Mouse (Mus musculus) spleen, adult 2 months (tissue): Measurements from ENCODE around the gene Psmd4. TPM values are rescaled to one million over a fixed set of nuclear protein-coding genes. Genes with fewer than 3 reads are reported as not detected.

Source experiments
- DNase-seq, 2 experiments: peaks; one replicate each; pipeline versions ENCODE4 v3.0.0 to v3.0.0-alpha.2; 2012 to 2021; ENCODE audit warnings: low spot score in 2 of 2, low read depth in 1 of 2
- H3K27ac ChIP-seq: fragments of 200-500 bp; 2 replicates; pipeline ENCODE4 v1.5.1; 2012; ENCODE audit warnings: low read length, inconsistent platforms; ENCODE audit not compliant: insufficient read depth
- H3K27me3 ChIP-seq: fragments of 200-500 bp; 2 replicates; pipeline ENCODE4 v1.6.1; 2012; ENCODE audit warnings: mild to moderate bottlenecking, moderate library complexity, low read length, inconsistent platforms; ENCODE audit not compliant: control insufficient read depth, insufficient read depth
- H3K36me3 ChIP-seq: fragments of 200-500 bp; 2 replicates; pipeline ENCODE4 v1.6.1; 2012; ENCODE audit warnings: mild to moderate bottlenecking, low read length, inconsistent platforms; ENCODE audit not compliant: control insufficient read depth, insufficient read depth
- H3K4me1 ChIP-seq: fragments of 200-500 bp; 2 replicates; pipeline ENCODE4 v1.6.1; 2011; ENCODE audit warnings: inconsistent platforms; ENCODE audit not compliant: control insufficient read depth, insufficient read depth, insufficient read length
- H3K4me3 ChIP-seq: fragments of 200-500 bp; 2 replicates; pipeline ENCODE4 v1.5.1; 2011; ENCODE audit warnings: mild to moderate bottlenecking, inconsistent platforms; ENCODE audit not compliant: insufficient read depth, insufficient read length; ENCODE audit errors: extremely low read depth
- CTCF ChIP-seq: fragments of 200-500 bp; IDR thresholded peaks from 2 replicates; pipeline ENCODE4 v1.5.1; 2011; ENCODE audit warnings: mild to moderate bottlenecking, inconsistent platforms; ENCODE audit not compliant: insufficient read depth, insufficient read length, insufficient replicate concordance; ENCODE audit errors: extremely low read depth
- POLR2A ChIP-seq: fragments of 200-500 bp; IDR thresholded peaks from 2 replicates; pipeline ENCODE4 v1.6.1; 2011; ENCODE audit warnings: low read depth, low read length, inconsistent platforms
- WGBS: fragments of 180-500 bp; shearing (Covaris S2); methylation state at CpG from one replicate; pipeline ENCODE4 v1.1.7; 2018; 5-methylcytosine and 5-hydroxymethylcytosine counted together
- polyA plus RNA-seq: library from polyadenylated mRNA; depleted of rRNA; stranded (reverse); fragments of >200 nt; gene quantifications from 2 replicates; pipeline ENCODE4 v1.2.3, GENCODE M21; 2012; rRNA removed

The Psmd4 gene
- polyA plus RNA-seq, 1 experiment: 90.5 TPM

DNA sequence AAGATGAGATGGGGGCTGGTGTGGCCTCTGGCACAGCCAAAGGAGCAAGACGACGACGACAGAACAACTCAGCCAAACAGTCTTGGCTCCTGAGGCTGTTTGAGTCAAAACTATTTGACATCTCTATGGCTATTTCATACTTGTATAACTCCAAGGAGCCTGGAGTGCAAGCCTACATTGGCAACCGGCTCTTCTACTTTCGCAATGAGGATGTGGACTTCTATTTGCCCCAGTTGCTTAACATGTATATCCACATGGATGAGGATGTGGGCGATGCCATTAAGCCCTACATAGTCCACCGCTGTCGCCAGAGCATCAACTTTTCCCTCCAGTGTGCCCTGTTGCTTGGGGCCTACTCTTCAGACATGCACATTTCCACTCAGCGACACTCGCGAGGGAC lies 58.1 kb downstream of the Psmd4 start:
- 92% methylated on average over 11 of the region's 11 CpGs for WGBS
- H3K27me3 ChIP-seq: no peaks in the 10 kb centered on the region
- TF ChIP-seq POLR2A (no peak), CTCF (no peak)
- peaks cover 17% of the 10 kb centered on the region for H3K36me3 ChIP-seq
- H3K4me3 ChIP-seq: no peak overlapping the region
- H3K4me1 ChIP-seq: no peaks in the 10 kb centered on the region; the same call in 1 of the 2 replicates
- no peak for DNase-seq
- no peak overlapping the region for H3K27ac ChIP-seq

Other genes with a start within 250 kb of the Psmd4 start
- gene Pogz, start 205.0 kb downstream of the Psmd4 start, polyA plus RNA-seq: 24.8 and 26.2 TPM in 2 replicates
- gene Psmb4, start 155.7 kb downstream of the Psmd4 start, polyA plus RNA-seq: 117 and 140 TPM in 2 replicates
- 34.9 and 35.4 TPM in 2 replicates for gene Selenbp1, start 109.6 kb downstream of the Psmd4 start, polyA plus RNA-seq
- gene Rfx5, start 88.5 kb downstream of the Psmd4 start, polyA plus RNA-seq: 23.9 and 26.4 TPM in 2 replicates
- 30.2 and 31.7 TPM in 2 replicates for gene Pi4kb, start 67.9 kb downstream of the Psmd4 start, polyA plus RNA-seq
- gene Zfp687, start 27.2 kb downstream of the Psmd4 start, polyA plus RNA-seq: 18.5 and 21.0 TPM in 2 replicates
- 14.1 and 14.4 TPM in 2 replicates for gene Pip5k1a, start 64.3 kb upstream of the Psmd4 start, polyA plus RNA-seq
- gene Vps72, start 68.4 kb upstream of the Psmd4 start, polyA plus RNA-seq: 36.3 and 44.6 TPM in 2 replicates
- 0.69 and 0.91 TPM in 2 replicates for gene Tmod4, start 81.9 kb upstream of the Psmd4 start, polyA plus RNA-seq
- gene Scnm1, start 91.4 kb upstream of the Psmd4 start, polyA plus RNA-seq: 25.2 and 29.4 TPM in 2 replicates
- gene Lysmd1, start 91.5 kb upstream of the Psmd4 start, polyA plus RNA-seq: 4.7 and 5.3 TPM in 2 replicates
- gene Tnfaip8l2, start 99.7 kb upstream of the Psmd4 start, polyA plus RNA-seq: 89.1 and 132 TPM in 2 replicates
- gene Sema6c, start 117.8 kb upstream of the Psmd4 start, polyA plus RNA-seq: 2.2 TPM in 2 replicates
- gene Gabpb2, start 175.3 kb upstream of the Psmd4 start, polyA plus RNA-seq: 17.0 and 17.1 TPM in 2 replicates
- 91.5 and 94.1 TPM in 2 replicates for gene Cdc42se1, start 186.1 kb upstream of the Psmd4 start, polyA plus RNA-seq
- 15.5 and 16.2 TPM in 2 replicates for gene Mllt11, start 189.6 kb upstream of the Psmd4 start, polyA plus RNA-seq
- gene Gm128, start 199.0 kb upstream of the Psmd4 start, polyA plus RNA-seq: 0.18 and 0.52 TPM in 2 replicates
- gene Bnipl, start 208.6 kb upstream of the Psmd4 start, polyA plus RNA-seq: 0.07 TPM in 1 of 2 replicates, not detected in the other
- gene Mindy1, start 238.7 kb upstream of the Psmd4 start, polyA plus RNA-seq: 44.8 and 51.0 TPM in 2 replicates
- 7.7 and 8.9 TPM in 2 replicates for gene Prune1, start 239.5 kb upstream of the Psmd4 start, polyA plus RNA-seq